Mouse (Mus musculus): Measurements from ENCODE around the gene Mast3. TPM values are rescaled to one million over a fixed set of nuclear protein-coding genes. Genes with fewer than 3 reads are reported as not detected.
A peak's percentile ranks its signal among the peaks of the same experiment; 100 is the strongest.

Mast3 gene
- polyA plus RNA-seq, 1 experiment: 178 TPM

GRCm38 (mm10) chr8:70786291-70787050 is 18.4 kb downstream of the Mast3 start:
- no peak for DNase-seq (ENCODE audit: extremely low spot score in 1 of 2, low spot score in 1 of 2)

GRCm38 (mm10) chr8:70780093-70780492 is 24.8 kb downstream of the Mast3 start:
- DNase-seq (ENCODE audit: extremely low spot score in 1 of 2, low spot score in 1 of 2): no peak

- DNase-seq (ENCODE audit: extremely low spot score in 1 of 2, low spot score in 1 of 2): peak; percentile 97
These were observed 28.1 kb downstream of the Mast3 start, which contains the start of gene Pik3r2 for GRCm38 (mm10) chr8:70776496-70777444. Pik3r2 (minus strand) TSS chr8:70776713.

GRCm38 (mm10) chr8:70775851-70776495 is 28.9 kb downstream of the Mast3 start:
- DNase-seq (ENCODE audit: extremely low spot score in 1 of 2, low spot score in 1 of 2): no peak

GRCm38 (mm10) chr8:70775227-70775626 is 29.6 kb downstream of the Mast3 start:
- no peak for DNase-seq (ENCODE audit: extremely low spot score in 1 of 2, low spot score in 1 of 2)

- no peak for DNase-seq (ENCODE audit: extremely low spot score in 1 of 2, low spot score in 1 of 2)
These were observed 30.1 kb downstream of the Mast3 start for GRCm38 (mm10) chr8:70774740-70775139.

GRCm38 (mm10) chr8:70773833-70774232 is 31.0 kb downstream of the Mast3 start:
- DNase-seq (ENCODE audit: extremely low spot score in 1 of 2, low spot score in 1 of 2): peak in 1 of 2 experiments; percentile 71

GRCm38 (mm10) chr8:70773410-70773809 is 31.4 kb downstream of the Mast3 start:
- no peak for DNase-seq (ENCODE audit: extremely low spot score in 1 of 2, low spot score in 1 of 2)

GRCm38 (mm10) chr8:70772890-70773289 is 32.0 kb downstream of the Mast3 start:
- DNase-seq (ENCODE audit: extremely low spot score in 1 of 2, low spot score in 1 of 2): no peak

- DNase-seq (ENCODE audit: extremely low spot score in 1 of 2, low spot score in 1 of 2): no peak
These were observed 32.8 kb downstream of the Mast3 start for GRCm38 (mm10) chr8:70772075-70772474.

- no peak for DNase-seq (ENCODE audit: extremely low spot score in 1 of 2, low spot score in 1 of 2)
These were observed 33.6 kb downstream of the Mast3 start for GRCm38 (mm10) chr8:70771217-70771616.

GRCm38 (mm10) chr8:70770748-70771147 is 34.1 kb downstream of the Mast3 start:
- no peak for DNase-seq (ENCODE audit: extremely low spot score in 1 of 2, low spot score in 1 of 2)

GRCm38 (mm10) chr8:70769858-70770257 is 35.0 kb downstream of the Mast3 start:
- DNase-seq (ENCODE audit: extremely low spot score in 1 of 2, low spot score in 1 of 2): no peak

GRCm38 (mm10) chr8:70769359-70769758 is 35.5 kb downstream of the Mast3 start:
- DNase-seq (ENCODE audit: extremely low spot score in 1 of 2, low spot score in 1 of 2): peak; percentile 93 to 99

GRCm38 (mm10) chr8:70768956-70769355 is 35.9 kb downstream of the Mast3 start:
- no peak for DNase-seq (ENCODE audit: extremely low spot score in 1 of 2, low spot score in 1 of 2)

GRCm38 (mm10) chr8:70768231-70768776 is 36.5 kb downstream of the Mast3 start:
- no peak for DNase-seq (ENCODE audit: extremely low spot score in 1 of 2, low spot score in 1 of 2)

GRCm38 (mm10) chr8:70767503-70767902 is 37.4 kb downstream of the Mast3 start:
- no peak for DNase-seq (ENCODE audit: extremely low spot score in 1 of 2, low spot score in 1 of 2)

- no peak for DNase-seq (ENCODE audit: extremely low spot score in 1 of 2, low spot score in 1 of 2)
These were observed 38.0 kb downstream of the Mast3 start for GRCm38 (mm10) chr8:70766571-70767440.

- no peak for DNase-seq (ENCODE audit: extremely low spot score in 1 of 2, low spot score in 1 of 2)
These were observed 38.9 kb downstream of the Mast3 start for GRCm38 (mm10) chr8:70765838-70766570.

Measured in frontal cortex, adult 2 months (tissue).